In genomic region chr3:68388023-68388422, GRCm38 (mm10) we compare ENCODE assay signal across 15 mouse cellular contexts.
"Had no signal": no experiment of that assay in that cellular context is flagged by ENCODE, and none has a peak within 500 bp of the region (broad histone marks: within the 10 kb centered on the region; RNA-seq: fewer than 3 reads in every experiment).

No protein-coding gene starts in this region.

- H3K4me3 ChIP-seq: neural tube, embryonic 15.5 days; stomach, embryonic 15.5 days had no signal

- H3K4me1 ChIP-seq: stomach, embryonic 15.5 days had no signal

- H3K36me3 ChIP-seq: neural tube, embryonic 15.5 days; stomach, embryonic 15.5 days had no signal

- DNase-seq: retina, postnatal 1 day; right cerebral cortex, adult 18-20 months; right cerebral cortex, postnatal 14 days; right cerebral cortex, postnatal 25 days; right cerebral cortex, postnatal 4 days; spleen, adult 18-20 months; thymus, adult 18-20 months; thymus, adult 2 months; thymus, postnatal 14 days; thymus, postnatal 25 days; thymus, postnatal 36 days; thymus, postnatal 4 days had no signal

- H3K27ac ChIP-seq: neural tube, embryonic 15.5 days; stomach, embryonic 15.5 days; stomach, postnatal 0 days had no signal

- H3K9ac ChIP-seq: neural tube, embryonic 15.5 days; stomach, embryonic 15.5 days had no signal

- H3K9me3 ChIP-seq: neural tube, embryonic 15.5 days; stomach, embryonic 15.5 days had no signal

- H3K4me2 ChIP-seq: neural tube, embryonic 15.5 days; stomach, embryonic 15.5 days had no signal

- H3K27me3 ChIP-seq: neural tube, embryonic 15.5 days; stomach, embryonic 15.5 days had no signal
